Mouse (Mus musculus) CH12.LX (cell line): Measurements from ENCODE around the gene Efhd2.

ENCODE experiments used
- CTCF ChIP-seq, 2 experiments: IDR thresholded peaks in 1 of 2; conservative IDR thresholded peaks in 1 of 2; 2 replicates each; pipeline ENCODE4 v1.5.1; 2011 to 2012; ENCODE audit warnings: low read depth in 2 of 2, low read length in 2 of 2, improper control_type of control experiment in 1 of 2, inconsistent platforms in 1 of 2, mild to moderate bottlenecking in 1 of 2, moderate library complexity in 1 of 2
- E2F4 ChIP-seq: IDR thresholded peaks from 2 replicates; pipeline ENCODE4 v1.6.1; 2011; ENCODE audit warnings: low read depth, low read length, improper control_type of control experiment; ENCODE audit not compliant: insufficient replicate concordance
- ELF1 ChIP-seq: IDR thresholded peaks from 2 replicates; pipeline ENCODE4 v1.6.1; 2014; ENCODE audit warnings: low read depth, mild to moderate bottlenecking, inconsistent platforms, low read length, improper control_type of control experiment
- EP300 ChIP-seq: IDR thresholded peaks from 2 replicates; pipeline ENCODE4 v1.6.1; 2011; ENCODE audit warnings: low read length, improper control_type of control experiment
- HCFC1 ChIP-seq: IDR thresholded peaks from 2 replicates; pipeline ENCODE4 v1.6.1; 2012; ENCODE audit warnings: low read depth, mild to moderate bottlenecking, inconsistent platforms, low read length, improper control_type of control experiment
- IRF4 ChIP-seq: IDR thresholded peaks from 2 replicates; pipeline ENCODE4 v1.6.1; 2014; ENCODE audit warnings: low read depth, mild to moderate bottlenecking, inconsistent platforms, low read length, improper control_type of control experiment
- MAFK ChIP-seq: IDR thresholded peaks from 2 replicates; pipeline ENCODE4 v1.6.1; 2011; ENCODE audit warnings: low read length, improper control_type of control experiment; ENCODE audit not compliant: insufficient replicate concordance
- MYC ChIP-seq: IDR thresholded peaks from 2 replicates; pipeline ENCODE4 v1.6.1; 2011; ENCODE audit warnings: low read depth, mild to moderate bottlenecking, improper control_type of control experiment, low read length
- NELFE ChIP-seq: IDR thresholded peaks from 2 replicates; pipeline ENCODE4 v1.6.1; 2011; ENCODE audit warnings: low read depth, low read length, improper control_type of control experiment
- POLR2A ChIP-seq: IDR thresholded peaks from 2 replicates; pipeline ENCODE4 v1.6.1; 2011; ENCODE audit warnings: low read depth, mild to moderate bottlenecking, improper control_type of control experiment, low read length
- POLR2AphosphoS2 ChIP-seq: IDR thresholded peaks from 2 replicates; pipeline ENCODE4 v1.6.1; 2011; ENCODE audit warnings: low read depth, low read length, improper control_type of control experiment
- UBTF ChIP-seq: IDR thresholded peaks from 2 replicates; pipeline ENCODE4 v1.6.1; 2012; ENCODE audit warnings: low read depth, mild to moderate bottlenecking, inconsistent platforms, low read length, improper control_type of control experiment, moderate library complexity
- USF1 ChIP-seq: IDR thresholded peaks from 2 replicates; pipeline ENCODE4 v1.6.1; 2014; ENCODE audit warnings: low read depth, mild to moderate bottlenecking, inconsistent platforms, low read length, improper control_type of control experiment
- ZMIZ1 ChIP-seq: IDR thresholded peaks from 2 replicates; pipeline ENCODE4 v1.6.1; 2012; ENCODE audit warnings: low read depth, mild to moderate bottlenecking, inconsistent platforms, low read length, improper control_type of control experiment

DNA sequence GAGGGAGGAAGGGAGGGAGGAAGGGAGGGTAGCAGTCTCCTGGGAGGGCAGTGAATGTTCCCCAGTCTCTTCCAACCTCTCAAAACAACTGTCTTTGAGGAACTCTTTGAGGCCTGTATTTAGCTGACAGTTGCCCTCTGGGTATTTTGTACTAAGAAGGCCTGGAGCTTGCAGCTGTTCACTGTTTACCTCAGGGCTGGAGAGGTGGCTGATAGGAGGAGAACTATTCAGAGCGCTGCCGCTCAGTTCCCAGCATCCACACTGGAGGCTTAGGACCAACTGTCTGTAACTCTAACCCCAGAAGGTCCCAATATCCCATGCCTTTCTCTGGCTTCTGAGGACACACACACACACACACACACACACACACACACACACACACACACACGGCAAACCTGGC, 23.1 kb upstream of the Efhd2 start:
- TF ChIP-seq UBTF (no peak), NELFE (no peak), MAFK (no peak), CTCF (conservative IDR thresholded peaks at IDR 0.05 in 1 of 2, IDR thresholded peaks at IDR 0.05 in 1 of 2; ENCODE audit: low read depth in 2 of 2, low read length in 2 of 2) (no peak), POLR2AphosphoS2 (no peak), POLR2A (no peak), EP300 (no peak), MYC (no peak), HCFC1 (no peak), USF1 (no peak), ZMIZ1 (no peak), ELF1 (no peak), E2F4 (no peak), IRF4 (no peak)
